Mouse (Mus musculus) ES-E14 (cell line): ENCODE results near the gene Ttll8. TPM values are rescaled to one million over a fixed set of nuclear protein-coding genes. Genes with fewer than 3 reads are reported as not detected.

ENCODE experiments used
- DNase-seq: peaks from one replicate; pipeline ENCODE4 v3.0.0-alpha.2; 2013; ENCODE audit warnings: low read depth, low spot score
- H3K27ac ChIP-seq: 2 replicates; pipeline ENCODE4 v1.5.1; 2012; ENCODE audit warnings: low read depth, mild to moderate bottlenecking, low read length, moderate library complexity, mixed read lengths; ENCODE audit not compliant: poor library complexity, insufficient read depth, severe bottlenecking
- H3K36me3 ChIP-seq: 2 replicates; pipeline ENCODE4 v1.6.1; 2012; ENCODE audit warnings: mild to moderate bottlenecking, low read length, moderate library complexity, mixed read lengths; ENCODE audit not compliant: control insufficient read depth, poor library complexity, insufficient read depth, severe bottlenecking
- H3K4me1 ChIP-seq, 2 experiments: fragments of 150-350 bp in 1 of 2; sonication (generic) in 1 of 2; 2 replicates each; pipeline ENCODE4 v1.6.1; 2012; ENCODE audit warnings: low read length in 2 of 2, mild to moderate bottlenecking in 1 of 2, mixed read lengths in 1 of 2; ENCODE audit not compliant: control insufficient read depth in 2 of 2, insufficient read depth in 2 of 2, poor library complexity in 1 of 2
- H3K4me3 ChIP-seq, 2 experiments: fragments of 150-350 bp in 1 of 2; sonication (generic) in 1 of 2; 2 replicates each; pipeline ENCODE4 v1.5.1; 2012; ENCODE audit warnings: low read length in 2 of 2, low read depth in 1 of 2, mild to moderate bottlenecking in 1 of 2, mixed read lengths in 1 of 2; ENCODE audit not compliant: insufficient read depth in 1 of 2, poor library complexity in 1 of 2, severe bottlenecking in 1 of 2
- H3K9ac ChIP-seq: 2 replicates; pipeline ENCODE4 v1.6.1; 2012; ENCODE audit warnings: low read depth, mild to moderate bottlenecking, low read length, mixed read lengths; ENCODE audit not compliant: poor library complexity, insufficient read depth, severe bottlenecking
- H3K9me3 ChIP-seq: fragments of 150-350 bp; sonication (generic); 2 replicates; pipeline ENCODE4 v1.6.1; 2012; ENCODE audit warnings: low read depth, mild to moderate bottlenecking, low read length; ENCODE audit not compliant: control insufficient read depth, insufficient read depth
- CHD2 ChIP-seq: IDR thresholded peaks from 2 replicates; pipeline ENCODE4 v1.6.1; 2014; ENCODE audit warnings: mild to moderate bottlenecking, low read depth, low read length, inconsistent platforms
- HCFC1 ChIP-seq: IDR thresholded peaks from 2 replicates; pipeline ENCODE4 v1.6.1; 2012; ENCODE audit warnings: low read length, inconsistent platforms, borderline replicate concordance; ENCODE audit not compliant: insufficient read depth
- MAFK ChIP-seq: IDR thresholded peaks from 2 replicates; pipeline ENCODE4 v1.6.1; 2014; ENCODE audit warnings: mild to moderate bottlenecking, low read depth, low read length, inconsistent platforms; ENCODE audit not compliant: insufficient read depth
- ZC3H11A ChIP-seq: IDR thresholded peaks from 2 replicates; pipeline ENCODE4 v1.6.1; 2012; ENCODE audit warnings: low read depth, mild to moderate bottlenecking, inconsistent platforms, low read length, borderline replicate concordance
- ZNF384 ChIP-seq: IDR thresholded peaks from 2 replicates; pipeline ENCODE4 v1.6.1; 2012; ENCODE audit warnings: low read depth, low read length, inconsistent platforms
- in situ Hi-C, 2 experiments: fragments of 600-800 bp; cut with MboI; formaldehyde crosslinking; loops; one replicate each; pipeline ENCODE4 v1.15.1; 2025; ENCODE audit warnings: low sequenced_read_pairs in 2 of 2, inconsistent platforms in 1 of 2; ENCODE audit not compliant: unreplicated experiment in 2 of 2
- total RNA-seq: library from RNA; depleted of rRNA; stranded (reverse); fragments of 300-350 nt; gene quantifications from 2 replicates; pipeline ENCODE4 v1.2.3, GENCODE M21; 2012; rRNA removed

Ttll8 gene
- 0.11 and 0.13 TPM in 2 replicates for total RNA-seq

- H3K9me3 ChIP-seq, result no peaks in the 10 kb centered on the region
- no peak for DNase-seq
- H3K9ac ChIP-seq, result peak within 1 kb of the TSS; percentile 36; the same call in 1 of the 2 replicates
- TF ChIP-seq ZNF384 (no peak), MAFK (no peak), ZC3H11A (no peak), HCFC1 (no peak), CHD2 (no peak)
- H3K27ac ChIP-seq, result no peak within 1 kb of the TSS
- H3K4me3 ChIP-seq, result peak within 1 kb of the TSS; percentile 65 to 68
- H3K4me1 ChIP-seq, result peaks cover 0 to 7% of the 10 kb centered on the region in 2 experiments; a peak in 2 of 4 replicates
- in situ Hi-C loops, result no loop called here
- no peaks in the 10 kb centered on the region for H3K36me3 ChIP-seq
Measured at GRCm38 (mm10) chr15:88954368-88955072, at the start of gene Ttll8. TSS of gene Ttll8 (minus strand) at chr15:88954418.

DNA sequence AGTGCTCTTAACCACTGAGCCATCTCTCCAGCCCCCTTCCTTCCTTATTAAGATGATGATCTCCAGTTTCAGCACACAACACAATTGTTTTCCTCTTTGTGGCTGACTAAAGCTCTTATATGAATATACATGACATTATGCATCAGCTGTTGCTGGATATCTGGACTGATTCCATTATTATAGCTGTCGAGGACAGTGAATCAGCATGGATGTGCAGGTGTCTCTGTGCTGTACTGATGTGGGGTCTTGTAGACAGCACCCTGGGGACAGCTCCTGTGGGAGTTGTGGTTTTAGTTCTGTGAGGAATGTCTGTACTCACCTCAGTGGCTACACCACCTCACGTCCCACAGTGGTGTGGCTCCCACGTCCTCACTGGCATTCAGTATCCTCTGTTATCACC, 47.0 kb upstream of the Ttll8 start:
- in situ Hi-C loops, result no loop called here
- H3K4me1 ChIP-seq, result no peaks in the 10 kb centered on the region
- H3K9ac ChIP-seq, result no peak overlapping the region
- H3K9me3 ChIP-seq, result no peaks in the 10 kb centered on the region
- DNase-seq, result no peak
- H3K4me3 ChIP-seq, result no peak overlapping the region
- H3K36me3 ChIP-seq, result no peaks in the 10 kb centered on the region
- H3K27ac ChIP-seq, result no peak overlapping the region
- TF ChIP-seq CHD2 (no peak), ZNF384 (no peak), ZC3H11A (no peak), HCFC1 (no peak), MAFK (no peak)

- Histone ChIP-seq H3K4me1 (no peaks in the 10 kb centered on the region), H3K4me3 (no peak overlapping the region), H3K9me3 (no peaks in the 10 kb centered on the region), H3K9ac (no peak overlapping the region), H3K27ac (no peak overlapping the region), H3K36me3 (no peaks in the 10 kb centered on the region)
- in situ Hi-C loops, result no loop called here
- TF ChIP-seq MAFK (no peak), CHD2 (no peak), ZC3H11A (no peak), ZNF384 (no peak), HCFC1 (no peak)
- no peak for DNase-seq
Measured at GRCm38 (mm10) chr15:89000367-89000766, 46.1 kb upstream of the Ttll8 start.

- H3K9me3 ChIP-seq, result no peaks in the 10 kb centered on the region
- TF ChIP-seq MAFK (no peak), CHD2 (no peak), ZC3H11A (no peak), HCFC1 (no peak), ZNF384 (no peak)
- H3K27ac ChIP-seq, result no peak overlapping the region
- DNase-seq, result no peak
- H3K9ac ChIP-seq, result no peak overlapping the region
- H3K36me3 ChIP-seq, result no peaks in the 10 kb centered on the region
- in situ Hi-C loops, result no loop called here
- no peaks in the 10 kb centered on the region for H3K4me1 ChIP-seq
- no peak overlapping the region for H3K4me3 ChIP-seq
Measured at GRCm38 (mm10) chr15:88999124-88999523, 44.9 kb upstream of the Ttll8 start.
